Mouse (Mus musculus): ENCODE results near the gene Akap13.

DNA sequence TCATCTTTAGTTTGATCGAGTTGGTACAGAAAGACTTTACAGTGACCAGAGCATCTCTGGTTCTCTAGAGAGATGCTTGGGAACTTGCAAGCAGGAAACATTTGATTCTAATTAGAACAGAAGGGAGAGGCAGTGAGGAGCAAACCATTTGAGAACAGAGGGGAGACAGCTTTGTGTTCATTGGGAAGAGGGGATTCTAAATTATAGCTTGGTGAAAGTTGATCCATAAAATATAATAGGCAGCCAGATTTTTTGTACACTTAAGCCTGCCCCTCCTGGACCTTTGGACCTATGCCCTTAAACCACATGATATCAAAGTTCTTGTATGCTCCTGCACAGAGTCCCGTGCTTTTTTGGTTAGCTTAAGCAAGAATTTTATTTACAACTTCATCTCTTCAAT lies 185.3 kb downstream of the Akap13 start:
- no peak for TF ChIP-seq CTCF (IDR thresholded peaks at IDR 0.05)
- no peak for TF ChIP-seq EP300 (IDR thresholded peaks at IDR 0.05)

All from lung, postnatal 0 days (tissue).